Mouse (Mus musculus) urinary bladder, adult 18-20 months (tissue): ENCODE measurements at regions not wholly inside any gene's neighbourhood (a gene's known extent, or its start where the extent isn't known, plus 50 kb on each side); places are given as distances from the start of the nearest gene placed in this dataset.

Experiments
- DNase-seq, 2 experiments: peaks; one replicate each; pipeline ENCODE4 v3.0.0; 2022; ENCODE audit warnings: low spot score in 2 of 2, mixed read lengths in 2 of 2

DNA sequence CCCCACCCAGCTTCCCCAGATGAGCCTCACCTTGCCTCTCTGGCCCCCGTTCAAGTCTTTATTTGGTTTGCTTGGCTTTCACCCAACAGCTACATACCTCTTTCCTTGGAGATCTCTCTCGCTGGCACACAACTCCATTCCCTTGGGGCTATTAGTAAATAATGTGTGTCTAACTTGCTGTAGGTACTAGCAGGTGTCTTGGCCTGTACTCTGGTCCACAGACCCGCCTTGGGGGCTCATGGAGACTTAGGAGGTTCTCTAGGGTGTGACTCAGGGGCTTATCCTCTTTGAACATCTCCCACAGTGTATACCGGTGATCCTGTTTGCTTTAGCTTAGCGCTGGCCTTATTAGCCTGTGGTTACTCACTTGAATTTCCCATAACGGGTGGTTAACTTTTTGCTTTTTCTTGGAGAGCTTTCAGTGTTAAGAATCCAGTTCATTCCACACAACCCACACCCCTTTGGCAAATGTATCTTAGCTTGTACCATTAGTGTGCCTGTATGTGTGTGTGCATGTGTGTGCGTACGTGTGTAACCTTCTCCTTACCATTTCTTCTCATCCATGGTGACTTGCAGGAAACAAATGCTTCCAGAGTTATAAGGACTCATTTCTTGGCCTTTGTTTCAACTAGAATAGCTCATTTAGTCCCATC is 67.3 kb upstream of the Map4k3 start:
- no peak for DNase-seq

GRCm38 (mm10) chr17:80792605-80793004 is 64.3 kb upstream of the Map4k3 start:
- DNase-seq = no peak

DNA sequence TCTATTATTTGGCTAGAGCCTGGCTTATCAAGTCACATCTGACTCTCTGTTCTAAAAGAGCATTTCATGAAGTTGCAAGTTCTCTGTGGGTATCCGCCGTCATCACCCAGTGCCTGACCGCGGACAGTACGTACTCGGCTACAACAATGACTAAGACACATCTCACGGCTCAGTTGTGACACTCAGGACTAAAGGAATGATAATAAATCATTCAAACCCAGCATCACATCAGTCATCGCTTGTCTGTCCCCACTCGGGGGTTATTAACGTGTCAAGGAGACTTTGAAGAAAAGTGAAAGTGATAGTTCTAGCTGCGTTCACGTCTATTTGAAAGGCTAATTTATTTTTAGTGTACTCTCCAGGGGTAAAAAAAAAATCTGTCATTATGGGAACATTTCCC is 61.4 kb upstream of the Map4k3 start:
- DNase-seq = no peak

GRCm38 (mm10) chr17:80789000-80789399 is 60.7 kb upstream of the Map4k3 start:
- no peak for DNase-seq

DNA sequence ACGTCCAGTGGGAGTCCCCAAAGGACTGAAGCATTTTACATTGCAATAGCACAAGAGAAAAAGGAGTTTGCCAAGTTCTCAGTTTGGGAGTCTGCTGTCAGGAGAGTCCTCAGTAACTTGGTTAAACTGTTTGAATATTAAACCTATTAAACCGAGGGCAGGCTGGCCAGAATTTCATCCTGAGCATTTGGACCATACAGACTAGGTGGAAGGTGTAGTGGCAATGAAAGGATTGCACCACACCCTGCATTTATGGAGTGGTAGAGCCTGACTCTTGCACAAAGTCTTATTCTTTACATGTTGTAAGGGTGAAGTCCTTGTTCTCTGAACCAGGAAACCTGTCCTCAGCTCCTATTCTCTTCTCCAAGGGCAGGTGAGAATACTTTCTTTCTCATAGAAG is 58.6 kb upstream of the Map4k3 start:
- no peak for DNase-seq

DNA sequence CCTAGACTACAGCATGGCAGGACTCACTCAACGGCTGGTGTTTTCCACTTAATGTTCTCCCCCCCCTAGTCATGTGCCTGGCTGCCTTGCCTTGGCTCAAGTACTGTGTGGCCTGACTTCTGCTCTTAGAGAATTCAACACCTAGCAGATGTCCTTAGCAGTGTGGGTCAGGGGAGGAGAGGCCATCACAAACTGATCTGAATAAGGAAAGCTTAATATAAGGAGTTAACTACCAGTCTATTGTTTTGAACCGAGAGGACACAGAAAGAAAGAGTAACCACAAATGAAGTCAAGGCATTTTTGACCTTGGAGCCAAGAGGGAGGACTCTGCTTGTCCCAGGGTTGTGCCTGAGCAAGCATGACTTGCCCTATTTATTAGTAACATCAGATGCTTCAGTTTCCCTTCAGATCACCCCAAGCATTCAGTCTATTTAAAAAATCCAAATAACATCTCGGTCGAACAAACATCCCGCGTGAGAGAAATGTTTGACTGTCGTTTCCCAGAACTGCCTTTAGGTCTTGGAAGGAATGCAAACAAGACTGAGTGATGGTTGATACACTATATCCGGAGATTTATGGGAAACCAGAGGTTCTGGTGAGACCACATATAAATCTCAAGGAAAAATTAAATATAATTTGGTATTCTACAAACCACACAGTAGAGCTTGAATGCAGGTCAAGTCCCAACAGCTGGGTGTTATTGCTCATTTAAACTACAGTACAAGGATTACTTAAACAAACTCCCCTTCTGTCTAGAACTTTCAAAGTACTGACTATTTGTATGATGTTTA is 58.0 kb upstream of the Map4k3 start:
- no peak for DNase-seq

GRCm38 (mm10) chr17:80785476-80785875 is 57.2 kb upstream of the Map4k3 start:
- DNase-seq = no peak

- no peak for DNase-seq
Measured at GRCm38 (mm10) chr17:80785049-80785448, 56.8 kb upstream of the Map4k3 start.

DNA sequence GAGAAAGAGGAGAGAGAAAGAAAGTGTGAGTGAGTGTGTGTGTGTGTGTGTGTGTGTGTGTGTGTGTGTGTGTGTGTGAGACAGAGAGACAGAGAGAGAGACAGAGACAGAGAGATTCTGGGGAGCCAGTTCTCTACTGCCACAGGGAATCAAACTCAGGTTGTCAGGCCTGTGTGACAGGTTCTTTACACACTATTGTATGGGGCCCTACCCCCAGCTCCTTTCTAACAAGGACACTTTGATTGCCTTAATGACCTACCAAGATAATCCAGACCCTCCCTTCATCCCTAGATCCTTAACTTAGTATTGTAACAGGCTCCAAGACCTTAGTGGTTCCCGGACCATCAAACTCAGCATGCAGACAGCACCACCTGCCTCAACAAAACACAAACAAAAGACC is 53.9 kb upstream of the Map4k3 start:
- DNase-seq = no peak

- DNase-seq = no peak
Measured at GRCm38 (mm10) chr17:80781621-80782020, 53.3 kb upstream of the Map4k3 start.

- no peak for DNase-seq
Measured at GRCm38 (mm10) chr17:80780303-80780702, 52.0 kb upstream of the Map4k3 start.

DNA sequence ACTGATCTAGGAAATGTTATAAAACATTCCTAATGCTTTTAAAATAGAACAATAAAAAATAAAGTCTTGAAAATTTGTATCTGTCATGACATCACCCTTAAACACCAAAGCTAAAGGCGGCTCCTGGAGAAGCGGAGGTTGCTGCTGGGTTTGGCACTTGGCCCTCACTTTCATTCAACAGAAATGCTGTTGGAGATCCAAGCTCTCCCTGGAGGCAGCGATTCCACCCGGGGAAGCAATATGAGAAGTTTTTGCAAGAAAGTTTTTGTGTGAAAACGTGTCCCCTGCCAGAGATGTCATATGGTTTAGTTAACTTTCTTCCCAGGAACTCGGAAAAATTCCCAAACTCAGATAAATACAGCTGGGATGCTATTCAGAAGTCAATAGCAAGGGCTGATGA is 51.5 kb upstream of the Map4k3 start:
- no peak for DNase-seq
